Mouse (Mus musculus) spleen, postnatal 4 days (tissue): Measurements from ENCODE around the gene Slc6a2.

Source experiments
- DNase-seq, 2 experiments: peaks; one replicate each; pipeline ENCODE4 v3.0.0; 2022; ENCODE audit warnings: low spot score in 2 of 2

Slc6a2 gene

GRCm38 (mm10) chr8:93030664-93031063, 70.8 kb downstream of the Slc6a2 start:
- no peak for DNase-seq

DNA sequence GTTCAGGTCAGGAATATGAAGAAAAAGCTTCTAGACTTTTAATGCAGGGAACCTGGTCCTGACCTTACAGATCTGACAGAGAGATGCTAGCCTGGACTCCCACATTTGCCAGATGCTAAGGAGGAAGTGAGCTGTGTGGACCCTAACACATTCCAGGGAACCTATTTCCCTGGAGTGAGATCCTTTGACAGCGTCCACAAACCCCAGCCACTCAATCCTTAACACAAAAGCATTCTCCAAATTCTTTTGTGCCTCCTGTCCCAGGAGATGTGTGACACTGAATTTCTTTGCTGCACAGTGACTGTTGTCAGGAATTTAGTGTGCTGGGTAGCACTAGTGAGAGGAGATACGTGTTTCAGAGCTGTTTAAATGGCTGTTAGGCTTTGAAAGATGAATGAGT, 79.0 kb downstream of the Slc6a2 start:
- DNase-seq = no peak

DNA sequence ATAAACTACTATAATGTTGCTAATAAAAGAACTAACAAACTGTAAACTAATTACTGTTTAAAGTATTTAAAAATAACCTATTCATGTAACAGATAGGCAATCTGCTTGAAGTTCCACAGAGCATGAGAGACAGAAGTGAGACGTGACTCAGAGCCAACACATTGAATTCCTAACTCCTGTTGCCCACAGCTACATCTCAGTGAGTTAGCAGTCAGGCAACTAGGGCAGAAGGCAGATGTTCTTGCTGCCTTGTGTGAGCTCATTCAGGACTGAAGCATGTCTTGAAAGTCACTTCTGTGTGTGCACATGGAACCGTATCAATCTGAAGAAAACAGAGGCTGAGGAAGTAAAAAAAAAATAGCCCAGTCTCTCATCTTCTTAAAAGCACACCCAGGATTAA, 80.4 kb downstream of the Slc6a2 start:
- no peak for DNase-seq

- DNase-seq = no peak
Observed at GRCm38 (mm10) chr8:93040776-93041567, 81.1 kb downstream of the Slc6a2 start.

DNA sequence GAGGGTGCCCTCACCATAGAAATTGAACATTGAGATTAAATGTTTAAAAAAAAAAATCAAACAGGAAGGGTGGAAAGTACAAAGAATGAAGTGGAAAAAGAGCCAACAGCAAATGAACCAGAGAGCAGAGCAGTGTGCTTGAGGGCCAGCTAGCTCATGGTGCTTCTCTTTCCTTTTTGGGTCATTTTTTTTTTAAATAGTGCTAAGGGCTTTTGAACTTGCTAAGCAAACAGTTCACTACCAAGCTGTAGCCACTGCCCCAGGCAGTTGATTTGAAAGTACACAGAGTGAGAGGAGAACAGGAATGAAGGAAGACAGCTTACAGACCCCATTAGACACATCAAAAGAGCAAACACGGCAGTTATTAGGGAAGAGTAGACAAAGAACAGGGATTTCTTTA, 83.2 kb downstream of the Slc6a2 start:
- DNase-seq = no peak

DNA sequence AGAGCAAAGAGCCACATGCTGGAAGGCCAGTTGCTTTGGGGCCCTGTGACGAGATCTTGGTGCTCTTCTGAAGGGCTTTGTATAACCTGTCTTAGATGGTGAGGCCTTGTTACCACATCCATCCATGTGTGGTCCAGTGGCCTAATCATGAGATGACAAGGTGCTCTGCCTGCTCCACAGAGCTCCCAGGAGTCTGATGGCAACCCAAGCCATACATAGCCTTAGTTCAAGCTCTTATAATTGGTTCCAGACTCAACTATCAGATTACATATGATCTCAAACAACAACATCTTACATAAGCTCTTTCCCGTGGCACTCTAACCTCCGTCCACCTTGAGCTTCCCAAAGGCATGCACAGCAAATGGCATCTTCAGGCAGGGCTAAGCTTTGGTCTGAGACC, 88.2 kb downstream of the Slc6a2 start, which contains the start of gene Ces1a:
Gene Ces1a, minus strand, starts transcription at position 101 of the 400 bp plus-strand sequence.
- no peak for DNase-seq

DNA sequence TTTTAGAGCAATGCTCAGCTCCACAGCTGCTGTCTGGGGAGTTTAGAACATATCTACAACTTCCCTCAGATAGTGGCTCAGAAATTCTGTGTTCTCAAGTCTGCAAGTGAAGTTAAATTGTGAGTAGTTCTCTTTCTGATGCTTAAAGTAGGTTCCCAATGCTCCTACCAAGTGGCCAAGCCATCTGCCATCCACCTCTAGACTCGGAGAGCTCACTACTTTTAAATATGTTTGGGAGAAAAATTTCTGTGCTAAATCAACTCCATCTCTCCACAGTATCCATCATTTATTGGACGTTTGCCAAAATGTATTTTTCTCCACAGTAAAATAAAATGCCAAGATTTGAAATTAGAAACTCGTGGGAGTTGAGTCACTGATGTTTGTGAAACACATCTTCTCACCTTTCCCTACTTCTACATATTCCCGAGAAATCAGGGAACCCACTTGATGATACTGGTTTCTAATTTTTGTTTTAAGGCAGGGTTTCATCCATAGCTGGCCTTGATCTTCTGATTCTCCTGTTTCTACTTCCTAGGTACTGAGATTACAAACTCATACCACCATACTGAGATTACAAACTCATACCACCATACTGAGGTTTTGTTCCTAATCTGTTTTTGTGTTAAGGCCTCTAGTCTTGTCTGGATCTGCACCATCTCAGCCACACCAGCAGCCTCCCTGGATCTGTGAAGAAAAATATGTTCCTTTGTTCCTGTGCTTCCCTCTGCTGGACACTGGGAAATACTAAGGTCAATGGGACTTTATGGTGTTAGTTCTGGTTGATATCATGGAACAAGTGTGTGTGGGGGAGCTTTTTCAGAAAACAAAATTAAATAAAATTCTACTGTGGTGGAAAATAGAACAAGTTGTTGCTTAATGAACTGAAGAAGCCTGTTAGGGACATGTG, 88.9 kb downstream of the Slc6a2 start:
- no peak for DNase-seq
